Mouse (Mus musculus): ENCODE measurements around the gene Mlph.

Gene Mlph

GRCm38 (mm10) chr1:90909631-90910152 is 5.2 kb upstream of the Mlph start:
- DNase-seq: no peak

- DNase-seq: no peak
Measured at GRCm38 (mm10) chr1:90913231-90913630, 1.7 kb upstream of the Mlph start.

- no peak for DNase-seq
Measured at GRCm38 (mm10) chr1:90917509-90917908, 2.6 kb downstream of the Mlph start.

GRCm38 (mm10) chr1:90921687-90922086 is 6.8 kb downstream of the Mlph start:
- no peak for DNase-seq

- no peak for DNase-seq
Measured at GRCm38 (mm10) chr1:90926030-90926429, 11.1 kb downstream of the Mlph start.

GRCm38 (mm10) chr1:90927308-90927707 is 12.4 kb downstream of the Mlph start:
- no peak for DNase-seq

- no peak for DNase-seq
Measured at GRCm38 (mm10) chr1:90927929-90928574, 13.2 kb downstream of the Mlph start.

- DNase-seq: peak; percentile 86
Measured at GRCm38 (mm10) chr1:90928575-90928934, 13.7 kb downstream of the Mlph start.

GRCm38 (mm10) chr1:90933001-90933400 is 18.1 kb downstream of the Mlph start:
- no peak for DNase-seq

- no peak for DNase-seq
Measured at GRCm38 (mm10) chr1:90936990-90937389, 22.1 kb downstream of the Mlph start.

- no peak for DNase-seq
Measured at GRCm38 (mm10) chr1:90939980-90940379, 25.1 kb downstream of the Mlph start.

- no peak for DNase-seq
Measured at GRCm38 (mm10) chr1:90945171-90945570, 30.3 kb downstream of the Mlph start.

GRCm38 (mm10) chr1:90947252-90947651 is 32.4 kb downstream of the Mlph start:
- no peak for DNase-seq

- no peak for DNase-seq
Measured at GRCm38 (mm10) chr1:90949309-90949708, 34.4 kb downstream of the Mlph start.

GRCm38 (mm10) chr1:90951670-90952069 is 36.8 kb downstream of the Mlph start:
- DNase-seq: no peak

- no peak for DNase-seq
Measured at GRCm38 (mm10) chr1:90952808-90953207, 37.9 kb downstream of the Mlph start, which contains the start of gene Prlh. Gene Prlh, plus strand, starts transcription at chr1:90953108.

- DNase-seq: no peak
Measured at GRCm38 (mm10) chr1:90953688-90954087, 38.8 kb downstream of the Mlph start.

GRCm38 (mm10) chr1:90956245-90957096 is 41.6 kb downstream of the Mlph start:
- peak; percentile 57 for DNase-seq

GRCm38 (mm10) chr1:90962526-90962925 is 47.6 kb downstream of the Mlph start:
- no peak for DNase-seq

- DNase-seq: no peak
Measured at GRCm38 (mm10) chr1:90962994-90963393, 48.1 kb downstream of the Mlph start.

- no peak for DNase-seq
Measured at GRCm38 (mm10) chr1:90967583-90967982, 52.7 kb downstream of the Mlph start.

GRCm38 (mm10) chr1:90968649-90969048 is 53.8 kb downstream of the Mlph start:
- no peak for DNase-seq

- no peak for DNase-seq
Measured at GRCm38 (mm10) chr1:90969347-90969784, 54.5 kb downstream of the Mlph start, which contains the start of gene Rab17. Gene Rab17, minus strand, starts transcription at chr1:90969661.

- DNase-seq: no peak
Measured at GRCm38 (mm10) chr1:90969881-90970390, 55.1 kb downstream of the Mlph start.

Data from right cerebral cortex, adult 18-20 months (tissue).